Mouse (Mus musculus) activated CD4-positive, CD25-positive, alpha-beta regulatory T cell (primary cell): ENCODE measurements around the gene Wfdc21. TPM values are rescaled to one million over a fixed set of nuclear protein-coding genes. Genes with fewer than 3 reads are reported as not detected.

Experiments used
- polyA plus RNA-seq, 2 experiments: library from polyadenylated mRNA; unstranded; fragments of 100-300 nt; shearing (Covaris generic); gene quantifications; one replicate each; pipeline ENCODE4 v1.2.1; 2017

The Wfdc21 gene
- not detected for polyA plus RNA-seq

DNA sequence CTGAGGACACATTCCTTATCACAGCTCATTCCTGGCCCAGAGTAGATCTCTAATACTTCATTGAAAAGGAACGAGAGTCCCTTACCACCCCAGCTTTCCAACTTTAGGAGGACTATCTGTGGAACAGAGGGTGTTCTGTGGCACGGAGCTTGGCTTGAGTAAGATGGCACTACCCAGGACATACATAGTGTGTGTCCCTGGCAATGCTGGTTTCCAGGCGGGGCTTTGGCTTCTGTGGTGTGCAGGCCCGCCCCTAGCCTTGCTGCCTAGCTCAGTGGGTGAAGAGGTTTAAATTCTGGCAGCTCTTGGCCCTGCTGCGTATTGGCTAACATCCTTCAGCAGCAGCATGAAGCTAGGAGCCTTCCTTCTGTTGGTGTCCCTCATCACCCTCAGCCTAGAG is at the start of gene Wfdc21:
Gene Wfdc21 (plus strand): TSS at position 260 of the 400 bp plus-strand sequence.

DNA sequence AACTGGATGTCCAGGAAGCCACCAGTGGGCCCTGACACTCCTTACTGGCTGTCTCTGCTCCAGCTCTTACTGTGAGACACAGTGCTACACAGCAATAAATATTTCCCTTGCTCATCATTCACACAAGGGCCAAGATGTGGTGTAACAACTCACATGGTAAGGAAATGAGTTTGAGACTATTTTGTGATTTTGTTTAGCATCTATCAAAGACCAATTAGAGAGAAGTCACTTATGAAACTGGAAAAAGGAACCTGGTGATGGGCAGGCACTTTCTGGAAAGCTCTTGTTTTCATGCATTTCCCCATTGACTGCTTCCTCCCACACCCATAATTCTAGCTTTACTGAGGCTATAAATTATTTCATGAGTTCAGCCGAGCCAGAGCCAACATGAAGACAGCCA is 43.0 kb upstream of the Wfdc21 start, which contains the start of gene Wfdc17:
Gene Wfdc17 (plus strand): TSS at position 287 of the 400 bp plus-strand sequence.

DNA sequence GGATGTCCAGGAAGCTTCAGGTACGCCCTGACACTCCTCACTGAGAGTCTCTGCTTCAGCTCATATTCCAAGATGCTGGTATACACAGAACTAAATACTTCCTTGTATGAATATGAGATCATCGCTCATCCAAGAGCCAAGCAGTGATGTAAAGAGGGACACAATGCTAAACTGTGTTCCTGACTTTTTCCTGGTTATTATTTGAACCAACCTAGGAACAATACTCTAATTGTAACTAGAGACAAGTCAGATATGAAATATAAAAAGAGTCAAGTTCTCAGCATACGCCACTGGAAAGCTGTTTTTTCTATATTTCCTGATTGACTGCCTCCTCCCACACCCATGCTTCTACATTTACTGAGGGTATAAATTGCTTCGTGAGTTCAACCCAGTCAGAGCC is 38.0 kb upstream of the Wfdc21 start, which contains the start of gene Wfdc18:
Gene Wfdc18 (plus strand): TSS at position 301 of the 400 bp plus-strand sequence.

DNA sequence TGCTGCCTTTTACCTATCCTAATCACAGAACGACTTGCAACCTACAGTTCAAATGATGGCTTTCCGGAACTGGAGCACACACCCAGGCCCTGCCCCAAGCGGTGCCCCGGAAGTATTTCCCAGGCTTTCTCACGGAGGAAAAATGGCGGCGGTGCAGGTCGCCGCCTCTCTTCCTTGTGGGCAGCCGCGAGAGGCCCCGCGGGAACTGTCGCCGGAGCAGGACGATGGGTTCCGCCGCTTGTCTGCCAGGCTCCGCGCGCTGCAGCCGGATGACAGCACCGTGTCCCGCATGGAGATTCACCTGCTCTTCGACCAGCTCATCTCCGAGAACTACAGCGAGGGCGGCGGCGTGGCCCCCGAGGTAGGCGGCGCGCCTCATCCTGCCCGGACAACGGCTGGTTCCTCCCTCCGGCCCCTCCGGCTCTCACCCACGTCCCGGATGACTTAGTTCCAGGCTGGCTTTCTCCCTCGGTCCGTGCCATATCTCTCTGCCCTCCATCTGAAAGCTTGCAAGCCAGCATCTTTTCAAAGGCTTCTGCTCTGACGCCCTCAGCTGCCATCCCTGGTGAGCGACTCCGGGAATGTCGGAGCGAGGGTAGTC is 6.9 kb downstream of the Wfdc21 start, which contains the start of gene Heatr6:
Gene Heatr6 (plus strand): TSS at position 116 of the 601 bp plus-strand sequence.

Other genes with a start within 250 kb of the Wfdc21 start
- under 1 TPM in 1 of 2 experiments, not detected in 1; 0.19 TPM for gene Heatr9, start 224.8 kb upstream of the Wfdc21 start, polyA plus RNA-seq
- gene Ccl5, start 216.4 kb upstream of the Wfdc21 start, polyA plus RNA-seq: 100 to 1,000 TPM; 223 to 434 TPM
- gene Ccl9, start 168.3 kb upstream of the Wfdc21 start, polyA plus RNA-seq: 1 to 10 TPM in 1 of 2 experiments, not detected in 1; 7.7 TPM
- gene Ccl6, start 153.9 kb upstream of the Wfdc21 start, polyA plus RNA-seq: 10 to 100 TPM in 1 of 2 experiments, 1 to 10 TPM in 1; 1.0 to 82.4 TPM
- under 1 TPM in 1 of 2 experiments, not detected in 1; 0.42 TPM for gene Rpl9-ps1, start 101.3 kb upstream of the Wfdc21 start, polyA plus RNA-seq
- gene Ccl3, start 97.6 kb upstream of the Wfdc21 start, polyA plus RNA-seq: 1 to 10 TPM; 3.3 to 8.3 TPM
- gene Ccl4, start 84.4 kb upstream of the Wfdc21 start, polyA plus RNA-seq: 10 to 100 TPM; 17.3 to 24.7 TPM
- 10 to 100 TPM in 1 of 2 experiments, under 1 TPM in 1; 0.85 to 24.9 TPM for gene Wfdc17, start 42.9 kb upstream of the Wfdc21 start, polyA plus RNA-seq
- under 1 TPM in 1 of 2 experiments, not detected in 1; 0.32 TPM for gene Wfdc18, start 37.9 kb upstream of the Wfdc21 start, polyA plus RNA-seq
- 10 to 100 TPM; 24.3 to 26.1 TPM for gene Heatr6, start 6.8 kb downstream of the Wfdc21 start, polyA plus RNA-seq
- not detected for gene Hnf1b, start 103.1 kb downstream of the Wfdc21 start, polyA plus RNA-seq
- gene Ddx52, start 195.1 kb downstream of the Wfdc21 start, polyA plus RNA-seq: 10 to 100 TPM; 59.8 to 63.5 TPM
- gene Synrg, start 217.5 kb downstream of the Wfdc21 start, polyA plus RNA-seq: 10 to 100 TPM; 26.2 to 32.1 TPM